Mouse (Mus musculus) hematopoietic stem cell, adult 5-6 weeks (primary cell): ENCODE results near the gene Olfr1262. TPM values are rescaled to one million over a fixed set of nuclear protein-coding genes. Genes with fewer than 3 reads are reported as not detected.

Experiments
- ATAC-seq, 2 experiments: fragments of 125-278 bp in 1 of 2; replicated peaks in 1 of 2; 2 replicates each; pipeline ENCODE4 v1.8.0; 2016 to 2017; ENCODE audit warnings: inconsistent platforms in 2 of 2, mild to moderate bottlenecking in 2 of 2, moderate number of reproducible peaks in 2 of 2, low read depth in 1 of 2, moderate TSS enrichment in 1 of 2; ENCODE audit not compliant: low FRiP score in 2 of 2, poor library complexity in 2 of 2, severe bottlenecking in 2 of 2, insufficient read depth in 1 of 2, low TSS enrichment in 1 of 2
- total RNA-seq: library from RNA; stranded (forward); fragments of 172-1452, 232-1000 nt; gene quantifications from 2 replicates; pipeline ENCODE4 v1.2.3, GENCODE M21; 2017

Olfr1262 gene
- not detected in 2 replicates for total RNA-seq

GRCm38 (mm10) chr2:89999845-90000244 lies at the start of gene Olfr1262:
Gene Olfr1262, plus strand, starts transcription at chr2:90000145.
- ATAC-seq, result no peak

- no peak for ATAC-seq
Observed at GRCm38 (mm10) chr2:89974184-89974583, 25.8 kb upstream of the Olfr1262 start, which contains the start of gene Olfr1260. Gene Olfr1260, plus strand, starts transcription at chr2:89974340.

DNA sequence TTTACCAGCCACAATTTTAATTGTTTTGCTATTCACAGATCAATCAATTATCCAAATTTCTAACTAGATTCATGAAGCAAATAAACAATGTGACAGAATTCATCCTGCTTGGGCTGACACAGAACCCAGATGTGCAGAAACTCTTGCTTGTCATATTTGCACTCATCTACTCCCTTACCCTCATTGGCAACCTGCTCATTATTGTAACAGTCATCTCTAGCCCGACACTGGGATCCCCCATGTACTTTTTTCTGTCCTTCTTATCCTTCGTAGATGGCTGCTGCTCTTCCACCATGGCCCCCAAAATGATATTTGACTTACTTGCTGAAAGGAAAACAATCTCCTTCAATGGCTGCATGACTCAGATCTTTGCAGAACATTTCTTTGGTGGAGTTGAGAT lies 22.2 kb upstream of the Olfr1262 start:
- no peak for ATAC-seq

DNA sequence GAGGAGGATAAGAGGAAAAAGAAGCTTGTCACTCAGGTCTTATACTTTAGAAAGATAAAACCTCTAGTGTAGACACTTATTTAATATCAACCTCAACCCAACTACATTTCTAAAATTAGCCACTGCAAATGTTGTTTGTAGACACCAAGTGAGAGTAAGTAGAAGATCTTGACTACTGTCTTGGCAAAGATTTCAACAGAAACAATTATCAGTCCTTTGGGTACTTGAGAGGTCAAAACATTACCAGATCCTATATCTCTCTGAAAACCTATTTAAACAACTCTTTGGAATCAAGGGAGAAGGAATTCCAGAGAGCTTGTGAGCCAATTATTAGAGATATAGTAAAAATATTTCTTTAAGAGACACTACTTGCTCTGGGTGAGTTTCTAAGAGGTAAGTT lies 9.0 kb upstream of the Olfr1262 start, which contains the start of gene Olfr1261:
Gene Olfr1261 (plus strand): TSS at position 301 of the 400 bp plus-strand sequence.
- ATAC-seq, result no peak

DNA sequence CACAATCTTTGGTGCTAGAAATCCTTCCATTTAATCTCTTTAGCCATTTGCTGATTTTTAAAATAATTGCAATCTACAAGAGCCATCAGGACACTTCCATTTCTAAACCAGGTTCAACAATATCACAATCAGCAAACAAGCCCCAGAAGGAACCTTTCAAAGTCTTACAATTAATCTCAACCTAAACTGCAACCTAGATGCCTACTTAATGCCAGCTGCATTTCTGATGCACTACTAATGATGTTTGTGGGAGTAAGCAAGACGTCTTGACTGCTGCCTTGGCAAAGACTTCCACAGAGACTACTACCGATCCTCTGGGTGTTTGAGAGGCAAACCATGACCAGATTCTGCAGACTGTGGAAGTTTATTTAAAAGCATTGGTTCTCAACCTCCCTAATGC lies 11.9 kb downstream of the Olfr1262 start, which contains the start of gene Olfr1263:
Gene Olfr1263 (plus strand): TSS at position 301 of the 400 bp plus-strand sequence.
- ATAC-seq, result no peak

DNA sequence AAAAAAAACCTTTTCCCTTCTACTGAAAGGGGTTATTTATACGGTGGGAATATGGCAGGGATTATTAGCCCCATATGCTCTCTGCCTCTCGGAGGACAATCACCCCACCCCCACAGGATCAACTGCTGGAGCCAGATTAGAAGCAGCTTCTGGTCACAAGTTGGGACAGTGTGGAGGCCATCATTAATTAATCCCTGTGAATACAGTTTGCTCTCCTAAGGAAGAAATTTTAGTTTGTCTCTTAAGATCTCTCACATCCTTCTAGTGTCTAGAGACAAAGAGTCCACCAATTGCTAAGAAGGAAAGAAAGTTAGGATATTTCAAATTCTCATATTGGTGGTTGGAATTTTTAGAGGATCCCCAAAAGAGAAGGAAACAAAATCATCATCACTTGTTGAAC lies 25.5 kb downstream of the Olfr1262 start, which contains the start of gene Olfr1264:
Gene Olfr1264 (minus strand): TSS at position 101 of the 400 bp plus-strand sequence.
- no peak for ATAC-seq

DNA sequence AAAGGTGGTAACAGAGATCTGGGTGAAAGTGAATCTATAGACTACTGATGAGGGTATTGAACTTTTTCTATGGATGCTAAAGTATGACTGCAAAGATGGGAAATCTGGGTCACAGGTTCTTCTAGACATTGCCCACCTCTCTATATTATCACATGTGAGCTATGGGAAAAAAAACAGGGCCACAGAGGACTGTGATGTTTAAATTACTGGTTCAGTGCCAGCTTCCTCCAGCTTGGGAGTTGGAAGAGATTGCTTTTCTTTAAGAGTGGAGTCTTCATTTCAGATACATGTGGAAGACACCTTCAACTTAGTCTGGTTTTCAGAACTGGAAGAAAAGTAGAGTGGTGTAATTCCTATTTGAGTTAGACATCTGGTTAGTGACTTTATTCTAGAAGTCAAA lies 35.1 kb downstream of the Olfr1262 start, which contains the start of gene Olfr1265:
Gene Olfr1265 (plus strand): TSS at position 301 of the 400 bp plus-strand sequence.
- ATAC-seq, result no peak

Other genes starting within 250 kb of the Olfr1262 start
- gene Olfr1253, start 243.1 kb upstream of the Olfr1262 start, total RNA-seq, result not detected in 2 replicates
- not detected in 2 replicates for gene Olfr1254, start 206.5 kb upstream of the Olfr1262 start, total RNA-seq
- not detected in 2 replicates for gene Olfr1255, start 188.1 kb upstream of the Olfr1262 start, total RNA-seq
- 0.06 TPM in 1 of 2 replicates, not detected in the other for gene Olfr1256, start 158.6 kb upstream of the Olfr1262 start, total RNA-seq
- not detected in 2 replicates for gene Olfr48, start 151.9 kb upstream of the Olfr1262 start, total RNA-seq
- gene Olfr1257, start 121.7 kb upstream of the Olfr1262 start, total RNA-seq, result not detected in 2 replicates
- gene Olfr1258, start 72.8 kb upstream of the Olfr1262 start, total RNA-seq, result not detected in 2 replicates
- not detected in 2 replicates for gene Olfr1259, start 51.5 kb upstream of the Olfr1262 start, total RNA-seq
- gene Olfr1260, start 25.8 kb upstream of the Olfr1262 start, total RNA-seq, result not detected in 2 replicates
- not detected in 2 replicates for gene Olfr1261, start 8.9 kb upstream of the Olfr1262 start, total RNA-seq
- gene Olfr1263, start 12.0 kb downstream of the Olfr1262 start, total RNA-seq, result not detected in 2 replicates
- not detected in 2 replicates for gene Olfr1264, start 25.4 kb downstream of the Olfr1262 start, total RNA-seq
- gene Olfr1265, start 35.2 kb downstream of the Olfr1262 start, total RNA-seq, result not detected in 2 replicates
- gene Olfr140, start 63.4 kb downstream of the Olfr1262 start, total RNA-seq, result not detected in 2 replicates
- gene Olfr1269, start 121.3 kb downstream of the Olfr1262 start, total RNA-seq, result not detected in 2 replicates
- gene Olfr32, start 142.2 kb downstream of the Olfr1262 start, total RNA-seq, result not detected in 2 replicates
- not detected in 2 replicates for gene Olfr1270, start 152.9 kb downstream of the Olfr1262 start, total RNA-seq
- 0.19 TPM in 1 of 2 replicates, not detected in the other for gene Olfr1506, start 224.3 kb downstream of the Olfr1262 start, total RNA-seq